Mouse (Mus musculus) fat pad, adult 2 months (tissue): ENCODE data around the gene Clic1.

Experiments
- DNase-seq: peaks from one replicate; pipeline ENCODE4 v3.0.0-alpha.2; 2011; ENCODE audit warnings: low read depth, low spot score; ENCODE audit errors: extremely low read depth

Gene Clic1

GRCm38 (mm10) chr17:35088825-35089644 lies 39.3 kb downstream of the Clic1 start, which contains the start of gene Abhd16a:
Abhd16a (plus strand) TSS chr17:35089263.
- DNase-seq = no peak

- no peak for DNase-seq
Measured at GRCm38 (mm10) chr17:35090166-35090932, 40.6 kb downstream of the Clic1 start.

GRCm38 (mm10) chr17:35092403-35093198 lies 42.8 kb downstream of the Clic1 start:
- DNase-seq = no peak

- DNase-seq = no peak
Measured at GRCm38 (mm10) chr17:35094475-35095365, 45.0 kb downstream of the Clic1 start.

- DNase-seq = no peak
Measured at GRCm38 (mm10) chr17:35096597-35096996, 46.8 kb downstream of the Clic1 start.

- no peak for DNase-seq
Measured at GRCm38 (mm10) chr17:35097164-35097655, 47.4 kb downstream of the Clic1 start.

- no peak for DNase-seq
Measured at GRCm38 (mm10) chr17:35100196-35100765, 50.5 kb downstream of the Clic1 start.

- no peak for DNase-seq
Measured at GRCm38 (mm10) chr17:35101161-35101560, 51.4 kb downstream of the Clic1 start.

- no peak for DNase-seq
Measured at GRCm38 (mm10) chr17:35102299-35102698, 52.5 kb downstream of the Clic1 start.

- DNase-seq = no peak
Measured at GRCm38 (mm10) chr17:35103221-35103690, 53.5 kb downstream of the Clic1 start.

- no peak for DNase-seq
Measured at GRCm38 (mm10) chr17:35104079-35104478, 54.3 kb downstream of the Clic1 start.

- no peak for DNase-seq
Measured at GRCm38 (mm10) chr17:35104754-35105153, 55.0 kb downstream of the Clic1 start.

GRCm38 (mm10) chr17:35105740-35106389 lies 56.1 kb downstream of the Clic1 start:
- DNase-seq = no peak

- DNase-seq = no peak
Measured at GRCm38 (mm10) chr17:35106522-35106921, 56.8 kb downstream of the Clic1 start.

- no peak for DNase-seq
Measured at GRCm38 (mm10) chr17:35108097-35108496, 58.3 kb downstream of the Clic1 start, which contains the start of gene Ly6g5c. Ly6g5c (plus strand) TSS chr17:35108279.
